Mouse (Mus musculus) midbrain, embryonic 15.5 days (tissue): ENCODE results near the gene Fmnl3. TPM values are rescaled to one million over a fixed set of nuclear protein-coding genes. Genes with fewer than 3 reads are reported as not detected.
A peak's percentile ranks its signal among the peaks of the same experiment; 100 is the strongest.

ENCODE experiments used
- ATAC-seq: fragments of 200-750 bp; cut with Nextera tagmentation; replicated peaks from 2 replicates; pipeline ENCODE4 v1.8.0; 2017; ENCODE audit warnings: moderate TSS enrichment
- H3K27ac ChIP-seq: fragments of 300-500 bp; sonication (generic); 2 replicates; pipeline ENCODE4 v1.5.1; 2015; ENCODE audit warnings: mild to moderate bottlenecking, inconsistent platforms
- H3K27me3 ChIP-seq: fragments of 300-500 bp; sonication (generic); replicated peaks from 2 replicates; pipeline ENCODE4 v1.6.1; 2015; ENCODE audit warnings: inconsistent platforms
- H3K36me3 ChIP-seq: fragments of 300-500 bp; sonication (generic); replicated peaks from 2 replicates; pipeline ENCODE4 v1.6.1; 2015; ENCODE audit warnings: inconsistent platforms
- H3K4me1 ChIP-seq: fragments of 300-500 bp; sonication (generic); 2 replicates; pipeline ENCODE4 v1.6.1; 2015; ENCODE audit warnings: inconsistent platforms
- H3K4me2 ChIP-seq: fragments of 300-500 bp; sonication (generic); 2 replicates; pipeline ENCODE4 v1.6.1; 2015; ENCODE audit warnings: inconsistent platforms, mild to moderate bottlenecking, moderate library complexity
- H3K4me3 ChIP-seq: fragments of 300-500 bp; sonication (generic); 2 replicates; pipeline ENCODE4 v1.5.1; 2015; ENCODE audit warnings: mild to moderate bottlenecking, inconsistent platforms
- H3K9ac ChIP-seq: fragments of 300-500 bp; sonication (generic); 2 replicates; pipeline ENCODE4 v1.6.1; 2015; ENCODE audit warnings: mild to moderate bottlenecking, inconsistent platforms
- H3K9me3 ChIP-seq: fragments of 300-500 bp; sonication (generic); 2 replicates; pipeline ENCODE4 v1.6.1; 2016; ENCODE audit warnings: inconsistent platforms
- WGBS: fragments of 180-500 bp; shearing (Covaris S2); methylation state at CpG from one replicate; pipeline ENCODE4 v1.1.7; 2015; ENCODE audit warnings: mixed read lengths; 5-methylcytosine and 5-hydroxymethylcytosine counted together
- polyA plus RNA-seq: library from polyadenylated mRNA; unstranded; fragments of >200 nt; fragmentation: Nextera tagmentation; extraction: Ambion mirVana; gene quantifications from 2 replicates; pipeline ENCODE4 v1.2.1, GENCODE M21; 2015

The Fmnl3 gene
- polyA plus RNA-seq, 1 experiment from 2014 or later: 10.0 TPM

- no peak overlapping the region for H3K4me2 ChIP-seq
- H3K27me3 ChIP-seq: no peaks in the 10 kb centered on the region
- 76% methylated on average over 6 of the region's 6 CpGs for WGBS
- no peak overlapping the region for H3K9ac ChIP-seq
- no peaks in the 10 kb centered on the region for H3K36me3 ChIP-seq
- no peak overlapping the region for H3K27ac ChIP-seq
- no peak overlapping the region for H3K4me3 ChIP-seq
- no peaks in the 10 kb centered on the region for H3K4me1 ChIP-seq
- ATAC-seq: no peak
- H3K9me3 ChIP-seq: no peaks in the 10 kb centered on the region
Observed at GRCm38 (mm10) chr15:99355660-99356059, 14.6 kb downstream of the Fmnl3 start.

- Histone ChIP-seq H3K36me3 (no peaks in the 10 kb centered on the region), H3K27ac (no peak overlapping the region), H3K9ac (no peak overlapping the region), H3K4me1 (no peaks in the 10 kb centered on the region), H3K4me2 (no peak overlapping the region), H3K9me3 (no peaks in the 10 kb centered on the region), H3K4me3 (no peak overlapping the region), H3K27me3 (no peaks in the 10 kb centered on the region)
- WGBS: 85% methylated on average over 5 of the region's 5 CpGs
- ATAC-seq: no peak
Observed at GRCm38 (mm10) chr15:99352306-99352705, 18.0 kb downstream of the Fmnl3 start.

GRCm38 (mm10) chr15:99351610-99352009 is 18.7 kb downstream of the Fmnl3 start:
- Histone ChIP-seq H3K27me3 (no peaks in the 10 kb centered on the region), H3K9ac (no peak overlapping the region), H3K36me3 (no peaks in the 10 kb centered on the region), H3K27ac (no peak overlapping the region), H3K9me3 (no peaks in the 10 kb centered on the region), H3K4me2 (no peak overlapping the region), H3K4me3 (no peak overlapping the region), H3K4me1 (no peaks in the 10 kb centered on the region)
- 78% methylated on average over 6 of the region's 6 CpGs for WGBS
- no peak for ATAC-seq

GRCm38 (mm10) chr15:99344961-99345360 is 25.3 kb downstream of the Fmnl3 start:
- Histone ChIP-seq H3K4me1 (peaks cover 11% of the 10 kb centered on the region), H3K27me3 (no peaks in the 10 kb centered on the region), H3K4me2 (no peak overlapping the region), H3K4me3 (no peak overlapping the region), H3K9me3 (no peaks in the 10 kb centered on the region), H3K36me3 (no peaks in the 10 kb centered on the region), H3K27ac (no peak overlapping the region), H3K9ac (no peak overlapping the region)
- ATAC-seq: no peak
- 82% methylated on average over 4 of the region's 4 CpGs for WGBS

GRCm38 (mm10) chr15:99344148-99344870 is 26.0 kb downstream of the Fmnl3 start:
- Histone ChIP-seq H3K36me3 (no peaks in the 10 kb centered on the region), H3K4me1 (peaks cover 11% of the 10 kb centered on the region), H3K4me2 (no peak overlapping the region), H3K4me3 (no peak overlapping the region), H3K27ac (peak overlapping the region; percentile 39; the same call in 1 of the 2 replicates), H3K9ac (no peak overlapping the region), H3K9me3 (no peaks in the 10 kb centered on the region), H3K27me3 (no peaks in the 10 kb centered on the region)
- ATAC-seq: no peak
- 69% methylated on average over 8 of the region's 8 CpGs for WGBS

GRCm38 (mm10) chr15:99343414-99344147 is 26.7 kb downstream of the Fmnl3 start:
- no peak overlapping the region for H3K4me3 ChIP-seq
- peak overlapping the region; percentile 39 for H3K27ac ChIP-seq
- peaks cover 11% of the 10 kb centered on the region for H3K4me1 ChIP-seq
- 54% methylated on average over 5 of the region's 5 CpGs for WGBS
- no peak overlapping the region for H3K4me2 ChIP-seq
- ATAC-seq: peak; percentile 58; the same call in 1 of the 2 replicates
- no peaks in the 10 kb centered on the region for H3K27me3 ChIP-seq
- no peak overlapping the region for H3K9ac ChIP-seq
- no peaks in the 10 kb centered on the region for H3K9me3 ChIP-seq
- H3K36me3 ChIP-seq: no peaks in the 10 kb centered on the region

GRCm38 (mm10) chr15:99342194-99342981 is 27.9 kb downstream of the Fmnl3 start:
- no peak for ATAC-seq
- no peaks in the 10 kb centered on the region for H3K36me3 ChIP-seq
- no peaks in the 10 kb centered on the region for H3K27me3 ChIP-seq
- peaks cover 11% of the 10 kb centered on the region for H3K4me1 ChIP-seq
- H3K4me3 ChIP-seq: no peak overlapping the region
- WGBS: 52% methylated on average over 9 of the region's 9 CpGs
- H3K4me2 ChIP-seq: no peak overlapping the region
- no peak overlapping the region for H3K9ac ChIP-seq
- H3K27ac ChIP-seq: no peak overlapping the region
- no peaks in the 10 kb centered on the region for H3K9me3 ChIP-seq

GRCm38 (mm10) chr15:99341102-99341501 is 29.2 kb downstream of the Fmnl3 start:
- Histone ChIP-seq H3K36me3 (no peaks in the 10 kb centered on the region), H3K9me3 (no peaks in the 10 kb centered on the region), H3K4me1 (peaks cover 11% of the 10 kb centered on the region), H3K27ac (no peak overlapping the region), H3K9ac (no peak overlapping the region), H3K4me3 (no peak overlapping the region), H3K4me2 (no peak overlapping the region), H3K27me3 (no peaks in the 10 kb centered on the region)
- no peak for ATAC-seq
- 88% methylated on average over 3 of the region's 3 CpGs for whole genome bisulfite sequencing

GRCm38 (mm10) chr15:99339669-99340068 is 30.6 kb downstream of the Fmnl3 start:
- H3K4me1 ChIP-seq: peaks cover 11% of the 10 kb centered on the region
- ATAC-seq: no peak
- no peaks in the 10 kb centered on the region for H3K9me3 ChIP-seq
- no peak overlapping the region for H3K4me3 ChIP-seq
- H3K27me3 ChIP-seq: no peaks in the 10 kb centered on the region
- H3K4me2 ChIP-seq: no peak overlapping the region
- H3K36me3 ChIP-seq: no peaks in the 10 kb centered on the region
- no peak overlapping the region for H3K27ac ChIP-seq
- no peak overlapping the region for H3K9ac ChIP-seq
- 57% methylated on average over 6 of the region's 6 CpGs for WGBS

- Histone ChIP-seq H3K9me3 (no peaks in the 10 kb centered on the region), H3K9ac (no peak overlapping the region), H3K27me3 (no peaks in the 10 kb centered on the region), H3K4me2 (no peak overlapping the region), H3K4me1 (peaks cover 11% of the 10 kb centered on the region), H3K27ac (no peak overlapping the region), H3K36me3 (no peaks in the 10 kb centered on the region), H3K4me3 (no peak overlapping the region)
- ATAC-seq: no peak
- WGBS: 85% methylated on average over 2 of the region's 2 CpGs
Observed at GRCm38 (mm10) chr15:99338916-99339315, 31.4 kb downstream of the Fmnl3 start.

GRCm38 (mm10) chr15:99335801-99336320 is 34.4 kb downstream of the Fmnl3 start:
- H3K4me3 ChIP-seq: no peak overlapping the region
- H3K27me3 ChIP-seq: no peaks in the 10 kb centered on the region
- H3K4me2 ChIP-seq: no peak overlapping the region
- 87% methylated on average over 8 of the region's 8 CpGs for WGBS
- no peak for ATAC-seq
- H3K4me1 ChIP-seq: no peaks in the 10 kb centered on the region
- H3K27ac ChIP-seq: no peak overlapping the region
- no peaks in the 10 kb centered on the region for H3K36me3 ChIP-seq
- H3K9me3 ChIP-seq: no peaks in the 10 kb centered on the region
- H3K9ac ChIP-seq: no peak overlapping the region

- 75% methylated on average over 6 of the region's 6 CpGs for WGBS
- Histone ChIP-seq H3K27ac (no peak overlapping the region), H3K9me3 (no peaks in the 10 kb centered on the region), H3K4me1 (no peaks in the 10 kb centered on the region), H3K9ac (no peak overlapping the region), H3K27me3 (no peaks in the 10 kb centered on the region), H3K4me3 (no peak overlapping the region), H3K4me2 (no peak overlapping the region), H3K36me3 (no peaks in the 10 kb centered on the region)
- ATAC-seq: no peak
Observed at GRCm38 (mm10) chr15:99334500-99334899, 35.8 kb downstream of the Fmnl3 start.
